Mouse (Mus musculus): ENCODE data around the gene Ehd4. TPM values are rescaled to one million over a fixed set of nuclear protein-coding genes. Genes with fewer than 3 reads are reported as not detected.

The Ehd4 gene
- polyA plus RNA-seq, 1 experiment from 2014 or later, result 15.9 TPM

DNA sequence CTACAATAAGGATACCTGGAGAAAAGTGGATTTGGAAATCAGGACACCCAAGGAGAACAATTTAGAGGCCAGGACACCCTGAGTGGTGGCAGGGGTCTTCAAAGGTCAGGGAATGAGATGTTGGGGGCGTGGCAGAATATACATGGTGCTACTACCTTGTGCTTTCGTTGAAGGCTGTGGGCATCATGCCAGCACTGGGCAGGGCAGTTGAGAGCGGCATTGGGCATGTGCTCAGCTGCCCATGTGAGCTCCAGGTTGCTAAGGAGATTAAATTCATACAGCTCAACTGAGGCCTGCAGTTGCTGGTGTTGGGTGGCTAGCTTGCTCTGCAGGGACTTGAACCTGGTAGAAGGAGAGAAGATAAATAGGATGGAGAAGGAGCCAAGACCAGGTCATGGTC is 88.2 kb downstream of the Ehd4 start:
- WGBS, result 85% methylated on average over 3 of the region's 3 CpGs
- Histone ChIP-seq H3K36me3 (no peaks in the 10 kb centered on the region), H3K9me3 (replicated peaks) (no peaks in the 10 kb centered on the region), H3K27me3 (replicated peaks) (no peaks in the 10 kb centered on the region), H3K4me2 (no peak overlapping the region), H3K9ac (replicated peaks) (no peak overlapping the region), H3K4me3 (replicated peaks) (no peak overlapping the region), H3K4me1 (peaks cover 7% of the 10 kb centered on the region; the same call in 1 of the 2 replicates), H3K27ac (replicated peaks) (no peak overlapping the region)
- no peak for ATAC-seq (ENCODE audit: low FRiP score)

DNA sequence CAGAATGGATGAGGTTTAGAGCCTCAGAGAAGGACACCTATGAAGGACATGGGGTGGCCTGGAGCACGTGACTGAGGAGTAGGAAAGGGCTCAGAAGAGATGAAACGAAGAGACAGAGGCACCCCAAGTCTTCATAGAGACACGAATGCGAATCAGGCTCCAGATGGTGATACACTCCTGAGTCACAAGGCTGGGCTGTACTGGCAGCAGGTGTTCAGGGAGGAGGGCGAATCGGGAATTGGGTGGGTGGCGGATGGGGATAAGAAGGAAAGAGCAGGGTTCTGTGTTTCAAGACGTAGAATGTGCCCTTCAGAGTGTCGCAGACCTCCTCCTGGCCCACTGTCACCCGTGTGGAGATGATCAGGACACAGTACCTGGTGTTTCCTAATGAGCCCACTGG is 89.2 kb downstream of the Ehd4 start:
- Histone ChIP-seq H3K4me2 (no peak overlapping the region), H3K9me3 (replicated peaks) (no peaks in the 10 kb centered on the region), H3K27ac (replicated peaks) (no peak overlapping the region), H3K9ac (replicated peaks) (no peak overlapping the region), H3K36me3 (no peaks in the 10 kb centered on the region), H3K27me3 (replicated peaks) (no peaks in the 10 kb centered on the region), H3K4me1 (peaks cover 7% of the 10 kb centered on the region; the same call in 1 of the 2 replicates), H3K4me3 (replicated peaks) (no peak overlapping the region)
- ATAC-seq (ENCODE audit: low FRiP score), result no peak
- WGBS, result 89% methylated on average over 10 of the region's 10 CpGs

DNA sequence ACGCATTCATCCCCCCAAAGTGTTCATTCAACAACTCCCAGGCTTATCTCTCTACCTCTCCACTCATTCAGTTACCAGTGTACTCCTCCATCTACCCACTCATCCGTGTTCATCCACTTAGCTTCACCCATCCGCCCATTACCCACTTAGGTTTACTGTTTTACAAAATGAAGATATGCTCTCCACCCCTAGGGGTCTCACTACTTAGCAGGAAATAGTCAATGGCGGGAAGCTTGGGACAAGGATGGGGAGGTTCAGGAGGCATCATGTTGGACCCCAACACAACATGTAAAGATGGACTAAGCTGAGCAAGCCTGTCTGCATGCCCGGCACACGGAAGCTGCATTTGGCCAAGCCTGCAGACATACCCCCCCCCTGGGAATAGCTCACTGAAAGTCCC is 89.8 kb downstream of the Ehd4 start:
- H3K27ac ChIP-seq (replicated peaks), result no peak overlapping the region
- no peaks in the 10 kb centered on the region for H3K27me3 ChIP-seq (replicated peaks)
- no peaks in the 10 kb centered on the region for H3K36me3 ChIP-seq
- WGBS, result 89% methylated on average over 6 of the region's 6 CpGs
- ATAC-seq (ENCODE audit: low FRiP score), result no peak
- no peak overlapping the region for H3K4me2 ChIP-seq
- peaks cover 7% of the 10 kb centered on the region; the same call in 1 of the 2 replicates for H3K4me1 ChIP-seq
- H3K4me3 ChIP-seq (replicated peaks), result no peak overlapping the region
- H3K9me3 ChIP-seq (replicated peaks), result no peaks in the 10 kb centered on the region
- H3K9ac ChIP-seq (replicated peaks), result no peak overlapping the region

DNA sequence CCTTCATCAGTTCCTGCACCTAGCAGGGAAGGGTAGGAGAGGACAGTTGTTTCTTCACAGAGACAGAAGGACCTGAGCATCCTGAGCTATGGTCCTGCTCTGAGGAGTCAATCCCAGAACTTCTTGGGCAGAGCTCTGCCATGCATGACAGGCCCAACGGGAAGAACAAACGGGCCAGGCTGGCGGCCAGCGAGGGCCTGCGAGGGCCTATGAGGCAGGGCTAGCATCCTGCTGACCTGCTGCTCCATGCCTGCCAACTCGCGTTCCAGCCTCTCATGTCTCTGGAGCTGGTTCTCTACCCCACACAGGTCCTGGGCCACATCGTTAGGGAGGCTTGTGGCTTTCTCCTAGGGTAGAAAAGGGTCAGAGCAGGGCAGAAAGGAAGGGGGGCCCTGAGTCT is 92.2 kb downstream of the Ehd4 start:
- H3K27ac ChIP-seq (replicated peaks), result no peak overlapping the region
- no peaks in the 10 kb centered on the region for H3K27me3 ChIP-seq (replicated peaks)
- H3K9me3 ChIP-seq (replicated peaks), result no peaks in the 10 kb centered on the region
- WGBS, result 89% methylated on average over 8 of the region's 8 CpGs
- no peak overlapping the region for H3K4me3 ChIP-seq (replicated peaks)
- no peak overlapping the region for H3K4me2 ChIP-seq
- H3K4me1 ChIP-seq, result no peaks in the 10 kb centered on the region
- no peaks in the 10 kb centered on the region for H3K36me3 ChIP-seq
- H3K9ac ChIP-seq (replicated peaks), result no peak overlapping the region
- no peak for ATAC-seq (ENCODE audit: low FRiP score)

DNA sequence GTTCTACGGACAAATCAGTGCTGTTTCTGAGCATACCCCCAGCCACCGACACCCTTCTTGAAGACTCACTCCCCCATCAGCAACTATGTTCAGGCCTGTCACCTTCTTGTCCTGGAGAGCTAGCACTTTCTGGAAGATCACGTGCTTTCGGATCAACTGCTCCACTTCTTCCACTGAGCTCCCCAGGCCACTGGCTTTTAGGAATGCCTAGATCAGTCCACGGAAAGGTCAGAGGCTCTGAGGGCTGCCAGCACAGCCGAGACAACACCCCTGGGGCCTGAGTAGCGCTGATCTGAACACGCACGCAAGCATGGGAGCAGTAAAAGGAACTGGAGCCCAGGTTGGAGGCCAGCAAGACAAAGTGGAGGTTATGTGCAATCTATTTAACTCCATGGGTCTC is 93.8 kb downstream of the Ehd4 start:
- H3K4me1 ChIP-seq, result no peaks in the 10 kb centered on the region
- WGBS, result 75% methylated on average over 9 of the region's 9 CpGs

DNA sequence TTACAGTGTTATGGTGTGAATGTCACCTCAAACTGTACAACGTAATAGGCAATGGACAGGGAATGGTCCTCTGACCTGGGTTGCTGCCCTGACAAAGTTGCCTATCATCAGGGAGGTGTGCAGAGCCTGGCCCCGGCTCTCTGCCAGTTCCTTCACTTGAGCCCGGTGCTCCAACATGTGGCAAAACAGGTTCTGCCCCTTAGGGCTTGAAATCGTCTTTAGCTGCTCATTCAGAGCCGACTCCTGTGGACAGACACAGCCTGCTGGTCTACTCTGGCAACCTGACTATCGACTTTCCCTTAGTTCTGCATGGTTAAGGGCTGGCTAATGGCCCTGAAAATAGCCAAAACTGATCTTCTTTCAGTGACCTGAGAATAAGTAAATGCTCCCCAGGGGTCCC is 94.2 kb downstream of the Ehd4 start:
- Histone ChIP-seq H3K9ac (replicated peaks) (no peak overlapping the region), H3K36me3 (no peaks in the 10 kb centered on the region), H3K4me3 (replicated peaks) (no peak overlapping the region), H3K27ac (replicated peaks) (no peak overlapping the region), H3K4me2 (no peak overlapping the region), H3K9me3 (replicated peaks) (no peaks in the 10 kb centered on the region), H3K4me1 (no peaks in the 10 kb centered on the region), H3K27me3 (replicated peaks) (no peaks in the 10 kb centered on the region)
- 69% methylated on average over 6 of the region's 6 CpGs for WGBS
- no peak for ATAC-seq (ENCODE audit: low FRiP score)

More for the DNA sequence above, 93.8 kb downstream of the Ehd4 start:
- Histone ChIP-seq H3K4me3 (replicated peaks) (no peak overlapping the region), H3K4me2 (no peak overlapping the region), H3K9ac (replicated peaks) (no peak overlapping the region), H3K27me3 (replicated peaks) (no peaks in the 10 kb centered on the region), H3K9me3 (replicated peaks) (no peaks in the 10 kb centered on the region), H3K36me3 (no peaks in the 10 kb centered on the region), H3K27ac (replicated peaks) (no peak overlapping the region)
- ATAC-seq (ENCODE audit: low FRiP score), result no peak

DNA sequence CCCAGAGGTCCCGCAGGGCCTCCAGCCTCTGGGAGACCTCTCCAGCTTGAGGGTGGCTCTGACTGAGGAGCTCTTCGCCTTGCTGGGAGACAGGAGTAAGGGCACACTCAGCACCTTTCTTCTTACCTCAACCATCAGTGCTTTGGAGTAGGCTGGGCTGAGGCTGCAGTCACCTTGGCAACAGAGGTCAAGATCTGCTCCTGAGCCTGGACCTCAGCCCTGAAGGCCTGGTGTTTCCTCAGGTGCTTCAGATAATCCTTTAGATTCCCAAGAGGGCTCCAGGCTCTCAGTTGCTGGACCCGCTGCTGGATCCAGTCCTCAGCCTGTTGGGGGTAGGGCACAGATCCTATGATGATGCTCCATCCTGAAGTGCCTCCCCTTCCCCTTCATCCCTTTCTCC is 94.9 kb downstream of the Ehd4 start:
- ATAC-seq (ENCODE audit: low FRiP score), result no peak
- H3K4me3 ChIP-seq (replicated peaks), result no peak overlapping the region
- no peaks in the 10 kb centered on the region for H3K4me1 ChIP-seq
- H3K36me3 ChIP-seq, result no peaks in the 10 kb centered on the region
- no peak overlapping the region for H3K27ac ChIP-seq (replicated peaks)
- H3K4me2 ChIP-seq, result no peak overlapping the region
- no peaks in the 10 kb centered on the region for H3K9me3 ChIP-seq (replicated peaks)
- no peaks in the 10 kb centered on the region for H3K27me3 ChIP-seq (replicated peaks)
- no peak overlapping the region for H3K9ac ChIP-seq (replicated peaks)
- 85% methylated on average over 3 of the region's 3 CpGs for WGBS

DNA sequence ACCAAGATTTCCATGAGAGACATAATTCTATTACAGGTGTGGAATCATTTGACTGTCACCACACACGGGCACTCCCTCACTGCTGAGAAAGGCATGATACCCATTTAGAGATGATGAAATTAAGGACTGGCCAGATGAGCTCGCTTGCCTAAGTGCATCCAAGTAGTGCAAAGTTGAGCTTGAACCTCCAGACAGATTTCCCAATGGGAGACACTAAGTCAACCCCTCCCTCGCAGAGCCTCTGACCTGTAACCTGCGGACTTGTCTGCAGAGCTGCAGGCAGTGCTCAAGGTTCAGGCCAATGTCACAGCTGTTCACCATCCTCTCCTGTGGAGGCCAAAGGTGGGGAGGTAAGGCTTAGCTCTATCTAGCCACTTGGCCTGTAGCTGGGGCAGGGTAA is 95.6 kb downstream of the Ehd4 start:
- no peak for ATAC-seq (ENCODE audit: low FRiP score)

DNA sequence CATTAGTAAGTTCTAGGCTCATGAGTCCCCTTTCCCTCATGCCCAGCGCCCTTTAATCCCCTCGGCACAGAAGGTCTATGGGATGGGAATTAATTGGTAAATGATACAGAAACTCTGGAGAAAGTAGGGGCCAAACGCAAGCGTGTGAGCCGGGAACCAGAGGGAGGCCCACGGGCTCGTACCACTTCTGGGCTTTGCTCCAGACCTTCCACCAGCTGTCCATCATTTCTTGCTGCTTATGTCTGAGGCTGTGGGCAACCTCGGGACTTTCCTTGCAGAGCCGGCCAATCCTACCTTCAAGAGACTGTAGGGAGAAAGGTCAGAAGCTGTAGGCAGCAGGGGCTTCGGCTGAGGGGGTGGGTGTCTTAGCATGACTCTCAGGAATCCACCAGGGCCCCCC is 98.5 kb downstream of the Ehd4 start:
- Histone ChIP-seq H3K27ac (replicated peaks) (no peak overlapping the region), H3K4me2 (no peak overlapping the region), H3K9me3 (replicated peaks) (no peaks in the 10 kb centered on the region), H3K36me3 (no peaks in the 10 kb centered on the region), H3K27me3 (replicated peaks) (no peaks in the 10 kb centered on the region), H3K4me3 (replicated peaks) (no peak overlapping the region), H3K9ac (replicated peaks) (no peak overlapping the region), H3K4me1 (no peaks in the 10 kb centered on the region)
- no peak for ATAC-seq (ENCODE audit: low FRiP score)
- WGBS, result 89% methylated on average over 10 of the region's 10 CpGs

More for the DNA sequence above, 95.6 kb downstream of the Ehd4 start:
- no peaks in the 10 kb centered on the region for H3K4me1 ChIP-seq
- no peaks in the 10 kb centered on the region for H3K36me3 ChIP-seq
- H3K9ac ChIP-seq (replicated peaks), result no peak overlapping the region
- no peak overlapping the region for H3K4me2 ChIP-seq
- no peak overlapping the region for H3K27ac ChIP-seq (replicated peaks)
- H3K9me3 ChIP-seq (replicated peaks), result no peaks in the 10 kb centered on the region
- no peak overlapping the region for H3K4me3 ChIP-seq (replicated peaks)
- 84% methylated on average over 4 of the region's 4 CpGs for WGBS
- no peaks in the 10 kb centered on the region for H3K27me3 ChIP-seq (replicated peaks)

DNA sequence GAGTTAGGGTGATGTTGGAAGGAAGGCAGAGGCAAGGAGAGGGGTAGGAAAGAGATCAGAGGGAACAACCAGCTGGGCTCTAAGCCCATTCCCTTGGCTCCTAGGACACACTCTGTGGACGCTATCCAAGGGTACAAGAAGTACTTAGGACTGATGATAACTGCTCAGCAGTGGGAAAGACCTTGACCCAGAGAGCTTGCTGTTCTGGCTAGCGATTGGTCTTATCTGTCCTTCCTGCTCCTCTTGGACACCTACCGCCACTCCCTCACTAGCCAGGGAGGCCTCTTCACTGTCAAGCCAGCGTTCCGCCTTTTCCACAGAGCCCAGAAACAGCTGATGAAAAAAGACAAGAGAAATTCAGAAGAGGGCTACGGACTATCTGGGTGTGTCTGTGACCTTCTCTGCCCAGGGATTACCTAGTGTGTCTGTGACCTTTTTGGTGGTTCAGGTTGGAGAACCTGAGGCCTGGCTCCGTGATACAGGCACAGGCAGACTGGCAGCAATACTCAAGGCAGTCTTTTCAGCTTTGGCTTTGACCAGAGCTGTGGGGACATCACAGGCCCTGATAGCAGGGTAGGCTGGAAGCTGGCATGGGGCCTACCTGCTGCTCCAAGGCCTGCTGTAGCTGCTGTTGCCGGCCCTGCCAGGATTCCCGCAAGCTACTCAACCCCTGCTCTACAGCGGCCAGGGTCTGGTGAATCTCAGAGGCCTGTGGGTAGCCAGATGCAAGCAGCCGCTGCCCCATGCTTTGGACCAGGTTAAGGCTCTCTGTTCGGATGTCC is 99.4 kb downstream of the Ehd4 start:
- Histone ChIP-seq H3K4me2 (no peak overlapping the region), H3K9me3 (replicated peaks) (no peaks in the 10 kb centered on the region), H3K36me3 (no peaks in the 10 kb centered on the region), H3K9ac (replicated peaks) (no peak overlapping the region), H3K27ac (replicated peaks) (no peak overlapping the region), H3K27me3 (replicated peaks) (no peaks in the 10 kb centered on the region), H3K4me1 (no peaks in the 10 kb centered on the region), H3K4me3 (replicated peaks) (no peak overlapping the region)
- ATAC-seq (ENCODE audit: low FRiP score), result no peak
- 90% methylated on average over 12 of the region's 12 CpGs for WGBS

DNA sequence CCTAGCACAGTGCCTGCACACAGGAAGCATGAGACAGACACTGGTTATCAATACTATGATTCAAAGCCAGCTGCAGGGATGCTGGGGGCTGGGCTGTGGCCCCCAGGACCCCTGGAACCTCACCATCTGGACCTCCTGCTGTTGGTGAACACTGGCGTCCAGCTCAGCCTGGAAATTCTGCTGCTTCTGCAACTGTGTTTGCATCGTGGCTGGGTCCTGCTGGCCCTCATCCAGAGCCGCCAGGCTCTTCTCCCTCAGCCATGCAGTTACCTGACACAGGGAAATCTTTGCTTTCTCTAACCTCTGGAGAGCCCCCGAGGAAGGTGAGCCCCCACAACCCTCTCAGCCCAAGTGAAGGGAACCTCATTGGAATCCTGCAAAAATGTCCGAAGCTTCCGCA is 103.0 kb downstream of the Ehd4 start:
- ATAC-seq (ENCODE audit: low FRiP score), result no peak
- no peaks in the 10 kb centered on the region for H3K4me1 ChIP-seq
- H3K36me3 ChIP-seq, result no peaks in the 10 kb centered on the region
- no peak overlapping the region for H3K4me3 ChIP-seq (replicated peaks)
- H3K9me3 ChIP-seq (replicated peaks), result no peaks in the 10 kb centered on the region
- H3K27me3 ChIP-seq (replicated peaks), result no peaks in the 10 kb centered on the region
- H3K4me2 ChIP-seq, result no peak overlapping the region
- WGBS, result 55% methylated on average over 6 of the region's 6 CpGs
- no peak overlapping the region for H3K27ac ChIP-seq (replicated peaks)
- H3K9ac ChIP-seq (replicated peaks), result no peak overlapping the region

DNA sequence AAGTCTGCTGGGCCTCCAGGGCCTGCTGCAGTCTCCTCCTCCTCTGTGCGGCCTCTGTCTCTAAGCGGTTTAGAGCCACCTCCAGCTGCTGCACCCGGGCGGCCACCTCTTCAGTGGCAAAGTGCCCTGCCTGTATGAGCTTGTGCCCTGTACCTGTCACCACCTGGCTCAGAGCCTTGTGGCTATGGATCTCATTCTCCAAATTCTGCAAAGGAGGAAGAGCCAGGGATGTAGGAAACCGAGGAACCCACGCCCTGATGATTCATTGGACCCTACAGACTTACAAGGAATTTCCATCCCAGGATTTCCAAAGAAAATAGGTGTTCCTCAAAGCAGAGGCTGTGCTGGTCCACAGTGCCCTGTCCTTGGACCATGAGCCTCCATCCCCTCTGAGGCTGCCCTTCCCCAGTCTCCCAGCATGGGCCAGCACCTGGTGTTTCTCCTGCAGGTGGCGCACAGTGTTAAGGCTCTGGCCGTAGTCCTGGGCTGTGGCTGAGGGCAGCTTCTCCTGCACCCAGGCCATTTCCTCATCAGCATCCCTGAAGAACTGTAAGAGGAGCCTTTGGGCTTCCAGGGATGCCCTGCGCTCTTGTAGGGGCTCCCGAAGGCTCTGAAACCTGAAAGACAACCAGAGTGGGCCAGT is 104.7 kb downstream of the Ehd4 start:
- no peak overlapping the region for H3K9ac ChIP-seq (replicated peaks)
- no peak overlapping the region for H3K27ac ChIP-seq (replicated peaks)
- ATAC-seq (ENCODE audit: low FRiP score), result no peak
- no peaks in the 10 kb centered on the region for H3K27me3 ChIP-seq (replicated peaks)
- H3K4me2 ChIP-seq, result no peak overlapping the region
- H3K9me3 ChIP-seq (replicated peaks), result no peaks in the 10 kb centered on the region
- H3K36me3 ChIP-seq, result no peaks in the 10 kb centered on the region
- no peaks in the 10 kb centered on the region for H3K4me1 ChIP-seq
- 65% methylated on average over 10 of the region's 10 CpGs for WGBS
- H3K4me3 ChIP-seq (replicated peaks), result no peak overlapping the region

Data from neural tube, embryonic 15.5 days (tissue).